Comparison of ENCODE assay signal across 15 mouse cellular contexts in genomic region chr3:37915673-37916072, GRCm38 (mm10).
"Had no signal": no experiment of that assay in that cellular context is flagged by ENCODE, and none has a peak within 500 bp of the region (broad histone marks: within the 10 kb centered on the region; RNA-seq: fewer than 3 reads in every experiment).

No protein-coding gene starts in this region.

- H3K27me3 ChIP-seq: limb, embryonic 13.5 days; liver, embryonic 12.5 days; liver, embryonic 15.5 days had no signal

- H3K4me1 ChIP-seq: liver, embryonic 12.5 days; liver, embryonic 15.5 days had no signal

- H3K36me3 ChIP-seq: limb, embryonic 10.5 days; limb, embryonic 13.5 days; liver, embryonic 12.5 days; liver, embryonic 15.5 days had no signal

- H3K4me3 ChIP-seq: limb, embryonic 10.5 days; limb, embryonic 13.5 days; liver, embryonic 12.5 days; liver, embryonic 15.5 days had no signal

- H3K4me2 ChIP-seq: limb, embryonic 13.5 days; liver, embryonic 12.5 days; liver, embryonic 15.5 days had no signal

- H3K27ac ChIP-seq: limb, embryonic 10.5 days; limb, embryonic 13.5 days; liver, embryonic 12.5 days; liver, embryonic 15.5 days; macrophage had no signal

- H3K9ac ChIP-seq: limb, embryonic 13.5 days; liver, embryonic 12.5 days; liver, embryonic 15.5 days had no signal

- H3K9me3 ChIP-seq: limb, embryonic 10.5 days; limb, embryonic 13.5 days; liver, embryonic 12.5 days; liver, embryonic 15.5 days had no signal

- DNase-seq: kidney, adult 8-10 months; kidney, postnatal 10 days; kidney, postnatal 4 days; layer of hippocampus, adult 9-11 months; liver; lung, adult 18-20 months; midbrain, embryonic 14.5 days; thymus, adult 18-20 months; thymus, postnatal 36 days had no signal

- ATAC-seq: intestine, embryonic 16.5 days; liver, embryonic 12.5 days had no signal
